Mouse (Mus musculus): ENCODE results near the gene Sh2d5. TPM values are rescaled to one million over a fixed set of nuclear protein-coding genes. Genes with fewer than 3 reads are reported as not detected.

Gene Sh2d5
- polyA plus RNA-seq, 1 experiment from 2014 or later = 20.3 TPM

GRCm38 (mm10) chr4:138252231-138252630 lies 2.0 kb downstream of the Sh2d5 start:
- peaks cover 6% of the 10 kb centered on the region; the same call in 1 of the 2 replicates for H3K36me3 ChIP-seq (ENCODE audit: control insufficient read depth, insufficient read depth, low read length)
- no peak for ATAC-seq
- no peaks in the 10 kb centered on the region for H3K9me3 ChIP-seq (replicated peaks; ENCODE audit: control insufficient read depth, low read length, poor library complexity, severe bottlenecking)
- peak overlapping the region; percentile 66 for H3K4me3 ChIP-seq (ENCODE audit: low read depth, low read length)
- H3K4me1 ChIP-seq (ENCODE audit: control insufficient read depth, insufficient read depth, low read length) = peaks cover 24% of the 10 kb centered on the region
- no peaks in the 10 kb centered on the region for H3K27me3 ChIP-seq (ENCODE audit: control insufficient read depth, insufficient read depth, low read depth, low read length)
- 16% methylated on average over 5 of the region's 5 CpGs for WGBS
- peak overlapping the region; percentile 83 for H3K4me2 ChIP-seq (ENCODE audit: low read length)
- H3K9ac ChIP-seq (ENCODE audit: low read depth, low read length) = peak overlapping the region; percentile 82
- no peak overlapping the region for H3K27ac ChIP-seq (ENCODE audit: low read length)

DNA sequence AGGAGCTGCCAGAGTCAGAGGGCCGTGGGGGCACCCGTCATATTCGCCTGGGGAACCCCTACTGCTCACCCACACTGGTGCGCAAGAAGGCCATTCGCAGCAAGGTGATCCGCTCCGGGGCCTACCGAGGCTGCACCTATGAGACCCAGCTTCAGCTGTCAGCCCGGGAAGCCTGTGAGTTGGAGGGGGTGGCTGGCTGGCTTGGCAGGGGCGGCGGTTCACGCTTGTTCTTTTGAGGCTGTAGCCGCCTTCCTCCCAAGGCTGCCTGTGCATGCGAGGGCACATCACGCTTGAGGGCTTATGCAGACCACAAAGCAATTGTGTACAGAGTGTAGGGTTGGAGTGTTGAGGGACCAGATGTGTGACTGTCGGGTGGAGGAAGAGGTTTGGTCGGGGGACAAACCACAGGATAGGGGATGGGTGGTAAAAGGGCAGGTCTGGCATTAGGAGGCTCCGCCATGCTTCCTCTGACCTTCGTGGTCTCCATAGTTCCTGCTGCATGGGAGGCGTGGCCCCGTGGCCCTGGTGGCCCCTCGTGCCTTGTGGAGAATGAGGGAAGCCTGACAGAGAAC lies 7.0 kb downstream of the Sh2d5 start:
- Histone ChIP-seq H3K36me3 (ENCODE audit: control insufficient read depth, insufficient read depth, low read length) (no peaks in the 10 kb centered on the region), H3K9ac (ENCODE audit: low read depth, low read length) (no peak overlapping the region), H3K4me1 (ENCODE audit: control insufficient read depth, insufficient read depth, low read length) (peaks cover 8% of the 10 kb centered on the region), H3K27ac (ENCODE audit: low read length) (no peak overlapping the region), H3K4me3 (ENCODE audit: low read depth, low read length) (no peak overlapping the region), H3K4me2 (ENCODE audit: low read length) (no peak overlapping the region), H3K9me3 (replicated peaks; ENCODE audit: control insufficient read depth, low read length, poor library complexity, severe bottlenecking) (no peaks in the 10 kb centered on the region), H3K27me3 (ENCODE audit: control insufficient read depth, insufficient read depth, low read depth, low read length) (no peaks in the 10 kb centered on the region)
- ATAC-seq = no peak
- 88% methylated on average over 22 of the region's 22 CpGs for WGBS

GRCm38 (mm10) chr4:138258663-138259062 lies 8.5 kb downstream of the Sh2d5 start:
- Histone ChIP-seq H3K36me3 (ENCODE audit: control insufficient read depth, insufficient read depth, low read length) (no peaks in the 10 kb centered on the region), H3K27me3 (ENCODE audit: control insufficient read depth, insufficient read depth, low read depth, low read length) (no peaks in the 10 kb centered on the region), H3K4me1 (ENCODE audit: control insufficient read depth, insufficient read depth, low read length) (peaks cover 5% of the 10 kb centered on the region), H3K4me2 (ENCODE audit: low read length) (no peak overlapping the region), H3K9ac (ENCODE audit: low read depth, low read length) (no peak overlapping the region), H3K9me3 (replicated peaks; ENCODE audit: control insufficient read depth, low read length, poor library complexity, severe bottlenecking) (no peaks in the 10 kb centered on the region), H3K4me3 (ENCODE audit: low read depth, low read length) (no peak overlapping the region), H3K27ac (ENCODE audit: low read length) (no peak overlapping the region)
- WGBS = 83% methylated on average over 7 of the region's 7 CpGs
- ATAC-seq = no peak

DNA sequence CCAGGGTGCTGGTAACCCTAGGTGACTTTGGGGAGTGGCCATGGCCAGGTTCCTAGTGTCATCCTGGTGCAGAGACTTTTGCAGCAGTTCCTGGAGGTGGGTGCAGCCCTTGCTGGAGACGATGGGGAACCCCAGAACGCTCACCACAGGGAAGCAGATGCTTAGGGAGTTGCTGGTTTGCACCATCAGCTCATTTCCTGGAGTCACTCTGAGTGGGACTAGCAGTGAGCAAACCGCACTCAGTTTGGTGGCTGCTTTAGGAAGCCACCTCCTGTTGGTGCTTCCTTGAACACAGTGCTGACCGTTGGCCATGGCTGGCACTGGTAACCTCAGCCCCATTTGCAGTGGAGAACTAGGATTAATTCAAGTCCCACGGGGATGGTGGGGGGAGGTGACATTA lies 9.3 kb downstream of the Sh2d5 start:
- WGBS = 85% methylated on average over 5 of the region's 5 CpGs
- Histone ChIP-seq H3K4me2 (ENCODE audit: low read length) (no peak overlapping the region), H3K4me3 (ENCODE audit: low read depth, low read length) (no peak overlapping the region), H3K9me3 (replicated peaks; ENCODE audit: control insufficient read depth, low read length, poor library complexity, severe bottlenecking) (no peaks in the 10 kb centered on the region), H3K36me3 (ENCODE audit: control insufficient read depth, insufficient read depth, low read length) (no peaks in the 10 kb centered on the region), H3K4me1 (ENCODE audit: control insufficient read depth, insufficient read depth, low read length) (peaks cover 5% of the 10 kb centered on the region), H3K27me3 (ENCODE audit: control insufficient read depth, insufficient read depth, low read depth, low read length) (peaks cover 3% of the 10 kb centered on the region; the same call in 1 of the 2 replicates), H3K9ac (ENCODE audit: low read depth, low read length) (no peak overlapping the region), H3K27ac (ENCODE audit: low read length) (no peak overlapping the region)
- ATAC-seq = no peak

DNA sequence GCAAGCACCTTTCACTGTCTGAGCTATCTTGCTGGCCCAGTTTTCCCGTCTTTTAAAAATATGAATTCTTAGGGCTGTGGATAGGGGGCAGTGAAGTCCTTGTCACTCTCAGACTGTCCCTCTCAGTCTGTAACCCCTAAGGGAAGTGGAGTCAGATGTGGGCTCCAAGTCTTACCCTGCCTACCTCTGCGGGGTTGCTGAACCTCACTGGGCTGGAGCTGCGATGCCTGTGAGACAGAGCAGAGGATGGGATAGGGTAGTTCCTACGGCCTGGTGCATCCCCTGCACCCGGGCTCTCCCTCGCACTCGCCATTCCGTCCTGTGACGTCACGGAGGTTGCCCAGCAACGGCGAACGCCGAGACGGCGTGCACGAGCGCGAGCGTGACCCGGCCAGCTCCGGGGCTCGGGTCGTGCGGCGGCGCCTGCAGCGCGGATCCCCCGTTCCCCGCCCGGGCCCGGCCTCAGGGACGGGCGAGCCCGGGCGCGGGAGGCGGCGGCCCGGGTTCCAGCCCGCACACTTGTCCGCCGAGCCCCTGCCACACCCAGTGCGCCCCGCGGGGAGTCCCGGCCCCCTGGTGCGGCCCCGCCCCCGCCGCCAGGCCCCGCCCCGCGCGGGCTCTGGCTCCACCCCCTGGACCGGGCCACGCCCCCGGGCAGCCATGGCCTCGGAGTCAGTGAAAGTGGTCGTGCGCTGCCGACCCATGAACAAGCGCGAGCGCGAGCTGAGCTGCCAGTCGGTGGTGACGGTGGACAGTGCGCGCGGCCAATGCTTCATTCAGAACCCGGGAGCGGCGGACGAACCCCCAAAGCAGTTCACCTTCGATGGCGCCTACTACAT lies 11.9 kb downstream of the Sh2d5 start:
- H3K4me2 ChIP-seq (ENCODE audit: low read length) = peak overlapping the region; percentile 81
- no peaks in the 10 kb centered on the region for H3K36me3 ChIP-seq (ENCODE audit: control insufficient read depth, insufficient read depth, low read length)
- H3K9ac ChIP-seq (ENCODE audit: low read depth, low read length) = peak overlapping the region; percentile 68
- peak; percentile 90 for ATAC-seq
- under 1% methylated on average over 51 of the region's 78 CpGs for WGBS
- H3K4me3 ChIP-seq (ENCODE audit: low read depth, low read length) = peak overlapping the region; percentile 77
- peaks cover 3% of the 10 kb centered on the region; the same call in 1 of the 2 replicates for H3K27me3 ChIP-seq (ENCODE audit: control insufficient read depth, insufficient read depth, low read depth, low read length)
- no peaks in the 10 kb centered on the region for H3K9me3 ChIP-seq (replicated peaks; ENCODE audit: control insufficient read depth, low read length, poor library complexity, severe bottlenecking)
- peak overlapping the region; percentile 77 for H3K27ac ChIP-seq (ENCODE audit: low read length)
- peaks cover 5% of the 10 kb centered on the region for H3K4me1 ChIP-seq (ENCODE audit: control insufficient read depth, insufficient read depth, low read length)

GRCm38 (mm10) chr4:138267869-138268268 lies 17.7 kb downstream of the Sh2d5 start:
- WGBS = 94% methylated on average over 10 of the region's 10 CpGs
- Histone ChIP-seq H3K36me3 (ENCODE audit: control insufficient read depth, insufficient read depth, low read length) (no peaks in the 10 kb centered on the region), H3K4me1 (ENCODE audit: control insufficient read depth, insufficient read depth, low read length) (peaks cover 3% of the 10 kb centered on the region), H3K4me3 (ENCODE audit: low read depth, low read length) (no peak overlapping the region), H3K9me3 (replicated peaks; ENCODE audit: control insufficient read depth, low read length, poor library complexity, severe bottlenecking) (no peaks in the 10 kb centered on the region), H3K27ac (ENCODE audit: low read length) (no peak overlapping the region), H3K27me3 (ENCODE audit: control insufficient read depth, insufficient read depth, low read depth, low read length) (peaks cover 3% of the 10 kb centered on the region; the same call in 1 of the 2 replicates), H3K9ac (ENCODE audit: low read depth, low read length) (no peak overlapping the region), H3K4me2 (ENCODE audit: low read length) (no peak overlapping the region)
- no peak for ATAC-seq

DNA sequence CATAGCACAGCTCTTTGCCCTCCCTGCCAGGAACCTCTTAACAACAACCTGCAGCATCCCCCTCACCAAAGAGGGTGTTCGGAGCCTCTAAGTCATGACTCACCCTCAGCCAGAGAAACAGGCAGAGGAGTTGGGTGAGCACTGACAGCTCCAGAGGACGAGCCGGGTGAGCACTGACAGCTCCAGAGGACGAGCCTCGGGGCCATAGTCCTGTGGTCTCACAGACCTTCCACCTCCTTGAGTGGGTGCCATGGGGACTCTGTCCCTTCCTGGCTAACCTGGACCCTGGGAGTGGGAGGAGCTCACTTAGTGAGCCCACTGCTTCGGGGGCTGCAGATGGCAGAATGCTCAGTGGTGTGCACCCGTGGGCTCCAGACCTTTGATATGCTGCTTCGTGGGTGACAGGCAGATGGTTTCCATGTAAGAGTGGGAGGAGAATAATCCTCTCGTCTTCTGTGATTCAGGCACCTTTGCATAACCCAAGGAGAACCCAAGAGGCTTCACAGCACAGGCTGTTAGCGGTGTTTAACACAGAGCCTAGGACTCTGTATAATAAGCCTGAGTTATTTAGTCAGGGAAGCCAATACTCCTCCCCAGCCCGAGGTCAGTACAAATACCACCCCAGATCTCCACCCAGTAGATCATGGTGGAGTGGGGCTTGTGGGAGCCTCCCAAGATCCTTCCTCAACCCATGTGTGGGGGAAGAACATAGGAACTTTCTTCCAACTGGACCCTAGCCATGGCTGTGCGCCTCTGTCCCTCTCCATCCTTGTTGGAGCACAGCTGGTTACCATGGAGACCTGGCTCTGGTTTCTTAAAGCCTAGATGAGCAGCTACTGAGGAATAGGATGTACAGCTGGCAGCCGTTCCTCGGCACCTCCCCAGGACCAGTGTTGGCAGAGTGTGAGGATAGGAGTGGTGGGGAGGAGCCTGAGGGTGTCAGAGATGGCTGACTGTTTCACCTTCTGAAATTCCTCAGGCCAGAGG lies 22.1 kb downstream of the Sh2d5 start:
- H3K4me1 ChIP-seq (ENCODE audit: control insufficient read depth, insufficient read depth, low read length) = no peaks in the 10 kb centered on the region
- no peak overlapping the region for H3K4me3 ChIP-seq (ENCODE audit: low read depth, low read length)
- no peak overlapping the region for H3K4me2 ChIP-seq (ENCODE audit: low read length)
- H3K9ac ChIP-seq (ENCODE audit: low read depth, low read length) = no peak overlapping the region
- no peak overlapping the region for H3K27ac ChIP-seq (ENCODE audit: low read length)
- H3K27me3 ChIP-seq (ENCODE audit: control insufficient read depth, insufficient read depth, low read depth, low read length) = no peaks in the 10 kb centered on the region
- 60% methylated on average over 14 of the region's 14 CpGs for WGBS
- peak; percentile 45; the same call in 1 of the 2 replicates for ATAC-seq
- no peaks in the 10 kb centered on the region for H3K36me3 ChIP-seq (ENCODE audit: control insufficient read depth, insufficient read depth, low read length)
- H3K9me3 ChIP-seq (replicated peaks; ENCODE audit: control insufficient read depth, low read length, poor library complexity, severe bottlenecking) = no peaks in the 10 kb centered on the region

- no peak overlapping the region for H3K27ac ChIP-seq (ENCODE audit: low read length)
- H3K36me3 ChIP-seq (ENCODE audit: control insufficient read depth, insufficient read depth, low read length) = no peaks in the 10 kb centered on the region
- H3K9me3 ChIP-seq (replicated peaks; ENCODE audit: control insufficient read depth, low read length, poor library complexity, severe bottlenecking) = no peaks in the 10 kb centered on the region
- H3K4me1 ChIP-seq (ENCODE audit: control insufficient read depth, insufficient read depth, low read length) = no peaks in the 10 kb centered on the region
- no peaks in the 10 kb centered on the region for H3K27me3 ChIP-seq (ENCODE audit: control insufficient read depth, insufficient read depth, low read depth, low read length)
- H3K4me2 ChIP-seq (ENCODE audit: low read length) = no peak overlapping the region
- ATAC-seq = no peak
- no peak overlapping the region for H3K9ac ChIP-seq (ENCODE audit: low read depth, low read length)
- WGBS = 71% methylated on average over 7 of the region's 7 CpGs
- H3K4me3 ChIP-seq (ENCODE audit: low read depth, low read length) = no peak overlapping the region
Measured at GRCm38 (mm10) chr4:138278346-138278745, 28.1 kb downstream of the Sh2d5 start.

All from midbrain, embryonic 16.5 days (tissue).